Mouse (Mus musculus): ENCODE results near the gene Slc36a2. TPM values are rescaled to one million over a fixed set of nuclear protein-coding genes. Genes with fewer than 3 reads are reported as not detected.
A peak's percentile ranks its signal among the peaks of the same experiment; 100 is the strongest.

The Slc36a2 gene
- total RNA-seq, 4 experiments from 2014 or later: 0.24 to 0.39 (median 0.29) TPM; not detected in 1

DNA sequence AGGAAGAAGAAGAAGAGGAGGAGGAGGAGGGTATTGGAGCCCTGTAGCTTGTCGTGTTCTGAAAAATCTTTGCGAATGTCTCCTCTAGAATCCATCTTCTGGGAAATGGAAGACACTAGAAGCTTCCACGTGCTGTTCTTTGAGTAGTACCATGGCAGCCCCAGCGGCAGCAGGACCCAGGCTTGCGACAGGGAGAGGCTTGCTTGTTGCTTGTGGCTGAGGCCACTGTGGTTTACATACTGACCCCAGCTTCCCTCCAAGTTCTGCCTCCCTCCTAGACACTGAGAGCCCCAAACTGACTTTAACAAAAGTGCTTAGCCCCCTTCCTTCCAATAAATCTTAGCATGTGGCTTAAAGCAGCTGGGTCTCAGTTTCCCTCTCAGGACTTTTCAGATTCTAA is 631 bp downstream of the Slc36a2 start:
- no peak for DNase-seq (ENCODE audit: low spot score in 2 of 2)

DNA sequence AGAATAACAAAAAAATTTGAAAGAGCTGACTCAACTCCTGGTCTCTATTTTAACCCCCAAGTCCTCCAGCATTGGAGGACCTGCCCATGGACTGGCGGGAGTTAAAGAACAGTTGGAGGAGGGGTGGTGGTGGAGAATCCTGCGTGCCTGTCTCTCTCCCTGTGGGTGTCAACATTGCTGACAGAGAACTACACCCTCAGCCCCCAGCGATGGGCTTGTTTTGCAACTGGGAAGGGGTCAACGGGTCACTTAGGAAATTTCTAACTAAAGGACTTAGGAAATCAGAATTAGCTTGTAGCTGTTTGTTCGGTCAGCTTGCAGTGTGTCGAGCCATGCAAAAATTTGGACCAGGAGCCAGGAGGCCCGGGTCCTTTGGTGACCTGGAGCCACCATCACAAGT is 1.8 kb downstream of the Slc36a2 start:
- DNase-seq (ENCODE audit: low spot score in 2 of 2): no peak

DNA sequence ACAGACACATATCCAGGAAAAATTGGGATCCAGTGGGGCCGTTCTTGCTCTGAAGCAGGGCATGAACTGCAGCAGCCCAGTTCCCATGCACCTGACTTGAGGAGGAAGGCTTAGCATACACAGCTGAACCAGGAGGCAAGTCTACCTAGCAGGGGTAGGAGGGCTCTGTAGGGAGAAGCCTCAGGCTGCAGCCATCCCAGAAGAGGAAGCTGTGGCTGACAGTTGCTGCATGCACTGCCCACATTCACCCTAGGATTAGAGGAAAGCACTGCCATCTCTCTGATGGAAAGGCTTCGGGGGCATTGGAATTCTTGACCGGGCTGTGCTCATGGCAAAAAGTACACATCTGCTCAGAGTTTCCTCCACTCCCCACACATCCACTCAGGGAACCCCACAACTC is 5.0 kb downstream of the Slc36a2 start:
- no peak for DNase-seq (ENCODE audit: low spot score in 2 of 2)

DNA sequence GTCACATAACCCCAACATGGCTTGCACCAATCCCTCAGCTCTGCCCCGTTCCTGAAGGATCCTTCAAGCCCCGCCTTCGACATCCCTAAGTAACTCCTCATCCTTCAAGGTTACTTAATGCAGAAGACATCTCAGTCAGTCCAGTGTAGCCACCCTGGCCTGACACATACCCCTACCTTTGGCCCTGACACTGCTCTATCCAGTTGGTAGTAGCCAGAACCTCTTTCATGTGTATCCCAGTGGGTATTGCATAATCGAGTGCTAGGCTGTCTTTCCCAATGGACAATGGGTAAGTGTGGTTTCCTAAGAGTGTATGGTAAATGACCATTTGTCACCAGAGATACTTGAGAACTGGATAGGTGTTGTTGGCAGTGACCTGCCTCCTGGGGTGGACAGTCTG is 6.0 kb downstream of the Slc36a2 start:
- no peak for DNase-seq (ENCODE audit: low spot score in 2 of 2)

DNA sequence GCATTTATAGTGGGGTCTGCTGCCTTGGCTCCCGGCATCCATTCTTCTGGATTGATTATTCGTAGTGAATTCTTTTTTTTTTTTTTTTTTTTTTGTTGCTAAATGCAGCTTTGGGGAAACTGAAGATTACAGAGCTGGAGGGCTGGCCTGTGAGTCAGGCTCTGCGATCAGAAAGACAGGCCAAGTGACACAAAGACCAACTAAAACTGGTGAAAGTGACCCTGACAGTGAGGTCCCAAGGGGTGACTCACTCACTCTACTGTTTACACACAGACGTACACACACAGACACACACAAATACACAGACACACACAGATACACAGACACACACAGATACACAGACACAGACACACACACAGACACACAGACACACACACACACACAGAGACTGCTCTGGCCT is 14.4 kb downstream of the Slc36a2 start:
- DNase-seq (ENCODE audit: low spot score in 2 of 2): no peak

DNA sequence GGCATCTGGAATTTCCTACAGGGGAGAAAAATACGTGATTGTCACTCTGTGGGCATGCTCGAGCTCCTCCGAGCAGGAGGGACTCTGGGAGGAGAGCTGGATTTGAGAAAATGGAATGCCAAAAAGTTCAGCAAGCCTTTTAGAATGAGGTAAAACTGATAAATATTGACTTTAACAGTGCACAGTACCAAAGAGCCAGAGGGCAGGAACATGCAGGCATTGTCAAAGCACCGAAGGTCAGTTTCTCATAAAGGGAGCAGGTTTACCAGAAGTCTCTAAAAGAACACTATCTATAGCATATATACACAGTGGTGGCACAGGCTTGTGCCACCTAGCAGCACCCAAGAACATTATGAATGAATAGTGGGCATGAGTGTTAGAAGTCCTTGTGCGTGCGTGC is 16.0 kb downstream of the Slc36a2 start:
- DNase-seq (ENCODE audit: low spot score in 2 of 2): no peak

DNA sequence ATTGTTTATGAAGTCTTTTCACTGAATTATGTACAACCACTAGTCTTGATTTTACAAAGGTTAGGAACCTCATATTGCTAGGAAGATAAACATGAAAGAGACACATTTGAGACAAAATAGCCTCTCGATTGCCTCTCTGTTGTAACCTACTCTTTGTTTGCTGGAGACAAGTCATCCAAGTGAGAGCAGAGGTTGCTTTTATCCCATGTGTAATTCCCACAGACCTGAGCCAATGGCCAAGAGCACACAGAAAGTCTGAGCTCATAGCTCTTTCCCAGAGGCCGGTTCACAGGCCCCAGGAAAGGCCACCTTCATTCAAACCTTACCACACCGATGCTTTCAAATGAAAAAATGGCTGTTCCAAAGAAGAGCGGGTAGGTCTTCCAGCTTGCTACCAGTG is 16.4 kb downstream of the Slc36a2 start:
- no peak for DNase-seq (ENCODE audit: low spot score in 2 of 2)

DNA sequence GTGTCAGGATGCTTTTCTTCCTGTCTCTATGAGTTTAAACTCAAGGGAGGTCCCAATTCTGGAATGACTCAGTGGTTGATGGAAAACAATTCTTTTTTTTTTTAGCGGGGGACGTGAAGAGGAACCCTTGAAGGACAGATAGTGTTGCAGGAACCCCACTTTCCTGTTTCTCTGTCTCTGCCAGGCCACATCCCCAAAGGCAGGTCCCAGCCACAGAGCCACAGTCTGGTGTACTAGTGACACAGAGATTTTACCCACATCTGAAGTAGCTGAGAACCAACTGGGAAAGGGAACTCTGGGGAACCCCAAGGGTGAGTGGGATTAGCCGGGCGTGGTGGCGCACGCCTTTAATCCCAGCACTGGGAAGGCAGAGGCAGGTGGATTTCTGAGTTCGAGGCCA is 19.1 kb downstream of the Slc36a2 start:
- no peak for DNase-seq (ENCODE audit: low spot score in 2 of 2)

DNA sequence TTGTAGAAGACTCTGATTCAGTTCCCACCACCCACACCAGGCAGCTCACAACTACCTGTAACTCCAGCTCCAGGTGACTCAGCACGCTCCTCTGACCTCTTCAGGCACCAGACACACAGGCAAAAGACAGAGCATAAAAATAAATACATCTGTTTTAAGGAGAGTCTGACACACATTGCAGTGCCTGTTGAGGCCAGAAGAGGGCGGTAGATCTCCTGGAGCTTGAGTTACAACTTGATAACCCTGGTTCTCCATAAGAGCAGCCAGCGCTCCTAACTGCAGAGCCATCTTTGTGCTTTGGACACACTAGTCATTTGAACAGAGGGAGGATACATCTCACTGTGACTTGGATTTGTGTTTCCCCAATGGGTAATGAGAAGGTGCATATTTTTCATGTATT is 20.2 kb downstream of the Slc36a2 start:
- DNase-seq (ENCODE audit: low spot score in 2 of 2): peak; percentile 11 to 53

DNA sequence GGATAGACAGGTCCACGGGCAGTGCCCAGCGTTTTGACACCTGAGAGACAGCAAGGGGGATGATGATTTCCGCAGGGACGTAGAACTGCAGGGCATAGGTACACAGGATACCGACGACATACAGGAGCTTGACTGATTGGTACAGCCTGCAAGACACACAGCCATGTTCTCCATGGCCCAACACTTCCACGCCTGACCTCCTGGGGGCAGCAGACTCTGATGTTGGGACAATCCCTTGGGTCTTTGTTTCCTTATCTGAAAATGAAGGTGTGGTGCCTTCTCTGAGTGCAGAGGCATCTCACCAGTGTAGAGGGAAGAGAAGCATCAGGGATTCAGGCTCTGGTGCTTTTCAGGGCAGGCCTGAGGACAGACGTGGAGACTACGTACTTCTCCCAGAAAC is 22.2 kb downstream of the Slc36a2 start:
- DNase-seq (ENCODE audit: low spot score in 2 of 2): peak; percentile 15 to 54

DNA sequence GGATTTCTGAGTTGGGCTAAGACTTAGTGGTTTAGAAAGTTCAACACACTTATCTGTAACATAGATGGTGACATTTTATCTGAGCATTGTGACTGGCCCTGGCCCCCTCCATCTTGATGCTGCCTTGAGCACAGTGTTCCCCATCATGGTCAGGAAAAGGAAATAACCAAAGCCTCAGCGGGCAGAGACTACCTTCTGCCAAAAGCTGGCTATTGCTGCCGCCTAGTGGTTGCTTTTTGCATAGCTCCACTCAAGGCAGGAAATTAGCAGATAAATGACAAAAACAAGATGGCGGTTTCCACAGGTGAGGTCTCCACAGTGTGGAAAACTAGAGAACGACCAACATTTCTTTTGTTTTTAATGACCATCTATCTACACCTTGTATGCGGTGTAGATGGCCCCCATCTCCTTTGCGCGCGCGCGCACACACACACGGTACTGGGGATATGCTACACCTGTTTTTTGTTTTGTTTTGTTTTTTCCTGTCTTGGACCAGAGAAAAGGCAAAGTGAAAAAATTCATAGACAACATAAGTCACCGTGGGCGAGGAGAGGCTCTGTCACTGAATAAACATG is 26.0 kb downstream of the Slc36a2 start:
- DNase-seq (ENCODE audit: low spot score in 2 of 2): peak; percentile 65 to 88

DNA sequence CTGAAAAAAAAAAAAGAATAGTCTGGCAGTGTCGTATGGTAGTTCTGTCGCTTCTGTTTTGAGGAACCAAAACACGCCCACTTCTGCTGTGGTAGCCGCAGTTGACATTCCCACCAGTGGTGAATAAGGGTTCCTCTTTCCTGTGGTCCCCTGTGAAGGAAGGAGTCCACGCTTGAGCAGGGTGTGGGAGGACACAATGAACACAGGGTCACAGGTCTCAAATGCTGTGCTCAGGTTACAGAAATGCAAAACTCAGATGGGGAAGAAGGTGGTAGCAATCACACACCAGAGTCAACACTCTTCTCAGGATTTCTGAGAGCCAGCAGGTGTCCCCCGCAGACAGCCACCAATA is 29.8 kb downstream of the Slc36a2 start:
- no peak for DNase-seq (ENCODE audit: low spot score in 2 of 2)

DNA sequence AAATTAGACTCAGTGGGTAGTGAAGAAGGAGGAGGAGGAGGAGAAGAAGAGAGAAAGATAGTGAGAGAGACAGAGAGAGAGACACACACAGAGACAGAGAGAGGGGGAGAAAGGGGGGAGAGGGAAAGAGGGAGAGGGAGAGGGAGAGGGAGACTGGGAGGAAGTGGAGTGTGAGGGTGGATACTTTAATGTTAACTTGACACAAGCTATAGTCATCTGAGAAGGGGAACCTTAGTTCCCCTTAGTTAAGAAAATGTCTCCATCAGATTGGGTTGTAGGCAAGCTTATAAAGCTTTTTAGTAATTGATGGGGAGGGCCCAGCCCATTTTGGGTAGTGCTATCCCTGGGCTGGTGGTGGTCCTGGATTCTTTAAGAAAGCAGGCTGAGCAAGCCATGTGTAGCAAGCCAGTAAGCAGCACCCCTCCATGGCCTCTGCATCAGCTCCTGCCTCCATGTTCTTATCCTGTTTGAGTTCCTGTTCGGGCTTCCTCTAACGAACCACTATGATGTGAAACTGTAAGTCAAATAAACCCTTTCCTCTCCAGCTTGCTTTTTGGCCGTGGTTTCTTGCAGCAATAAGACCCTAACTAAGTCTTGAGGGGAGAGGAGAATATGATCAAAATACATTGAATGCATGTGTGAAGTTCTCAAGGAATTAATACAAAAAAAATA is 30.3 kb downstream of the Slc36a2 start:
- DNase-seq (ENCODE audit: low spot score in 2 of 2): no peak

DNA sequence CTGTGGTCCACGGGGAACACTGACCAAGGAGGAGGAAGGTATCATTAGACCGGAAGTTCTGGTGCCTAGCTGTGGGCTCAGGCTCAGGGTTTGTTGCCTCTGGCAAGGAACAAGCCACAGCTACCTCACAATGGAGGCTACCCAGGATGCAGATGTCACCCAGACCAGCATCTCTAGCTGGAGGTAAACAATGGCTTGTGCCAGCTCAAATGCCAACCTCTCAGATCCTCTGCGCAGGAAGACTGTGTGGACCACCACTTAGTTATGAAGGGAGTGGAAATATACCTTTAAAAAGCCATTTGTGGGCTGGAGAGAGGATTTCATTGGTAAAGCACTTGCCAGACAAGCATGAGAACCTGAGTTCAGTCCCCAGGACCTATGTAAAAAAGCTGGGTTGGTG is 33.3 kb downstream of the Slc36a2 start, which contains the start of gene Slc36a3:
Gene Slc36a3 (minus strand): TSS at position 101 of the 400 bp plus-strand sequence.
- DNase-seq (ENCODE audit: low spot score in 2 of 2): no peak

DNA sequence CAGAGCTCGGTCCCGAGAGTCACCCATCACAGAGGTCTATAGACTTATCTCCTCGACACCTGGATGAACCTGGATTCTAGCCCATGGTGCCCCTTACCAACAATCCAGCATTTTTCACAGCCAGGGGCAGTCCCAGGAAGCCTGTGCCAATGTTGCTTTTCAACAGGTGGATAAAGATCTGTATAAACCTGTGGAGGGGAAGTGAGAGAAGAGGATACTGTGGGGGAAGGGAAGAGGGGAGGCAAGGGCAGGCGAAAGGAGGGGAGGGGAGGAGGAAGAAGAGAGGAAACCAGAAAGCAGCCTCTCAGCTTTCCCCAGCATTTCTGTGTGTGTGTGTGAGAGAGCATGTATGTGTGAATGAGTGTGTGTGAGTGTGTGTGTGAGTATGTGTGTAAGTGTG is 36.4 kb downstream of the Slc36a2 start:
- no peak for DNase-seq (ENCODE audit: low spot score in 2 of 2)

DNA sequence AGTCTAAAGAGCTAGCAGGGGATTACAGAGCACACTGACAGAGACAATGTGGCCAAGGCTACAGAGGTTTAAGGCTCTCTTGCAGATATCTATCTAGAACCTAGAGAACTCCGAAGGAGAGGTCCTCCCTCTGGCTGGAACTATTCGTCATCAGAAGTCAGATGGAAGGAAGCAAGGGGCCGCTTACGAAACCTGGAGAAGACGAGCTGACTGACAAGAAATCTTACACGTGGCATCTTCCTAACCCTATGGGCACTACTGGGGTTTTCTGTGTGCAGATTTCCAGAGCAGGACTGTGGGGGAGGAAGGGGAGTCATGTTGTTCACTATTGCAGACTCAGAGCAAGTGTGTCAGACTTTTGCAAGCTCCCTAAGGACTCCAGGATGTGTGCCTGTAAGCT is 37.5 kb downstream of the Slc36a2 start:
- DNase-seq (ENCODE audit: low spot score in 2 of 2): no peak

DNA sequence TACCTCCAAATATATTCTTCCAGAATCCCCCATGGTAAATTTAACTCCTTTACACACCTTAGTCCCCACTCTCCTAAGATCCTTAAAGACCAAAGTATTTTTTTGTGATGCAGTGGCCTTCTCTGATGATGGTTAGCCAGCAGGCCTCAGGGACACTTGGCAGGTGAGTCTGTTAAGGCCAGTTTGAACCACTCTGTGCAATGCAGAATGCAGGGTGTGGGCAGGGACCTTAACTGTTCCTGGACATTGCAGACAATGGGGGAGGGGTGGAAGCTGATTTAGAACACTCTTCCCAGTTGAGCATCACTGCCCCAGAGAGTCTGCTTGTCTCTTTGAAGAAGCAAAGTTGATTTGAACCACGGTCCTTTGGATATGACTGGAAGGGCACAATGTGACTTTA is 38.0 kb downstream of the Slc36a2 start:
- DNase-seq (ENCODE audit: low spot score in 2 of 2): no peak

DNA sequence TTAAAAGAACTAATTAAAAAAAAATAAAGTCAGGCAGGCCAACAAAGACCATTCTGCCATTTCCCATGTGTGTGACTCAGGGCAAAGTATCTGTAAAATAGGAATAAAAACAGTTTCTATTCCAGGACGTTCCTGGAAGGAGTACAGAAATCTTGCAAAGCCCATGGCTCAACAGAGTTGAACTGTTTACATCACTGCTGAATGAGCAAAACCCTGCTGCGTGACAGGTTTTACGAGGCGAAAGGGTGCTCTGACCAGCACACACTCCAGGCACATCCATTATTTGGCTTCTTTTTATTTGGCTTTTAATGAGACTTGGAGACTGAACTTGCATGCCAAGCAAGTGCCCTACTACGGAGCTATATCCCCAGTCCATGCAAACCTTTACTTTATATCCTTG is 40.9 kb downstream of the Slc36a2 start:
- DNase-seq (ENCODE audit: low spot score in 2 of 2): no peak

DNA sequence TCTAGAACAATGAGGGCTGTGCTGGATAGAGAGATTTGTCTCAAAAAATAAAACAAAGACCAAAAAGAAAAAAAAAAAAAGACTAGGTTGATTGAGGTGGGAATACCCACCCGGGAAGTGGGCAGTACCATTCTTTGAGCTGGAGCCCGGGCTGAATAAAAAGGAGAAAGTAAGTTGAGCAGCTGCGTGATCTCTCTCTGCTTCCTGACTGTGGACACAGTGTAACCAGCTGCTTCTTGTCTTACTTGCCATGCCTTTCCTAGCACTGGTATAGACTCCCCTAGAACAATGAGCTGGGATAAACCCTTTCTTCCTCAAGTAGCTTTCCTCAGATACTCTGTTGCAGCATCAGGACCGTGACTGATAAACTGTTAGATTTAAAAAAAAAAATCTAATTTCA is 43.4 kb downstream of the Slc36a2 start:
- DNase-seq (ENCODE audit: low spot score in 2 of 2): no peak

DNA sequence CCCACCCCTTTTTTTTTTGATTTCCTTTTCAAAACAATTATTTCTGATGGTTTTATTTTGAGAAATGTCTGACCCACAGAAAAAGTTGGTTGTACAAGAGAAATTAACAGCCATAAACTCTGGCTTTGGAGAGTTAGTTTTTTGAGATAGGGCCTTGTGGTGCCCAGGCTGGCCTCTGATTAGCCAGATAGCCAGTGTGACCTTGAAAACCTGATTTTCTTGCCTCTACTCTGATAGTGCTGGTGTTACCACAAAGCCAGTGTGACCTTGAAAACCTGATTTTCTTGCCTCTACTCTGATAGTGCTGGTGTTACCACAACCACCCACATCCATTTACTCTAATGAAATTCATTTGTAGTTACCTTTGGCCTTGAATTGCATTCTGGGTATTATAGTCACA is 47.2 kb downstream of the Slc36a2 start:
- DNase-seq (ENCODE audit: low spot score in 2 of 2): no peak

DNA sequence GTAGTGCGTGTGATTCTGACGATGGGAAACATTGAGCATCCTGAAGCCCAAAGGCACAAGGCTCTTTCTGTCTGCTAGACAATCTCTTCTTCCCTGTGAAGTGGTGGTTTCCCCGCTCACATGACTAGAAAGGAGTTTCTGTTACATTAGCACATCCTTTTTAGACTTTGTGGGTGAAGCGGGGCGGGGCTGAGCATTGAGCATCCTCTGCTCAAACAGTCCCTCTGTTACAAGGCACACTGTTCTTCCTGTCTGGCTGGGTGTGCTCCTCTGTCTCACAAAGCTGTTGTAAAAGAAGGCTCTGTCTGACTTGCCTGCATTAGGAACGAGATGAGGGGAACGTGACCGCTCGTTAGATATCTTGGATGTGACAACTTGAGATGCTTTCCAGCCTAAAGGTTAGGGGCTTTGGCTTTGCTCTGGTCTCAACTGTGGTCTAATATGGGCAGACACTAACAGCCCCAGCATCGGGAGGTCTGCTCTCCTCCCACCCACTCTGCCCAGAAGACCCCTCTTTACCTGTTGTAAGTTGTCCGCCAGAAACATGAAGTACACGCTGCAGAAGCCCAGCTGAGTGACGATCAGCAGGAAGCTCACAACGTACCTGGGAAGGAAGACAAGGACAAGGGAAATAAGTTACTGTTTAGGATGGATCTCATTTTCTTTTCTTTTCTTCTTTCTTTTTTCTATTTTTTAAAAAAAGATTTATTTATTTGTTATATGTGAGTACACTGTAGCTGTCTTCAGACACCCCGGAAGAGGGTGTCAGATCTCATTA is 47.9 kb downstream of the Slc36a2 start:
- no peak for DNase-seq (ENCODE audit: low spot score in 2 of 2)

DNA sequence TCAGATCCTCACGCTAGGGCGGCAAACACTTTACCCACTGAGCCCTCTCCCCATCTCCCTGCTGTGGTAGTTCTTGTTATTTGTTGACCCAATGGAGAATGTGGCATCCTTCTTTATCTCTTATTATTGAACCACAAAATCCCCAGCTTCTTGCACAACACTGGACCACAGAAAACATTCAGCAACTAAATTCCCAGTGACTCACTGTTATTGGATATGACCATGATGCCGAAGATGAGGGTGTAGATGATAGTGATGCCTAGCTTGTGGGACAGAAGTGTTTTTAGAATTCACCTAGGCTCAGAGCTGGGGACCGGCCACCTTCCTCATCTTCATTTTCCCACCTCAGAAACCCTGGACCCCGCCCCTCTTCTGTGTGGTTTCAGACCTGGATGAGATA is 50.0 kb downstream of the Slc36a2 start:
- no peak for DNase-seq (ENCODE audit: low spot score in 2 of 2)

DNA sequence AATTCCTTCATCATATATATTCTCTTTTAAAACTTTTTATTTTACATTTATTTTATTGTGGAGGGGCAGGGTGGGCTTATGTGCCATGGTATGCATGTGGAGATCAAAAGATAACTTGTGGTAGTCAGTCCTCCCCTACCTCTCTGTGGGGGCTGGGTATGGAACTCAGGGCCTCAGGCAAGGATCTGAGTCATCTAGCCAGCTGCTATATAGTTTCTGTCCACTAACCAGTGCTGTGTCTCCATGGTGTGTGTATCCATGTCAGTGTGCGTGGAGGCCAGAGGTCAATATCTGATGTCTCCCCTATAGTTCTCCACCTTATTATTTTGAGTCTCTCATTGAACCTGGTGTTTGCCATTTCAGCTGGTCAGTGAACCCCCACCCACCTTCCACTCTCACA is 50.5 kb downstream of the Slc36a2 start:
- no peak for DNase-seq (ENCODE audit: low spot score in 2 of 2)

Measured in layer of hippocampus, adult 8-10 months (tissue).